Mouse (Mus musculus): ENCODE measurements around the gene Plcb2. TPM values are rescaled to one million over a fixed set of nuclear protein-coding genes. Genes with fewer than 3 reads are reported as not detected.

Plcb2 gene
- total RNA-seq, 2 experiments from 2014 or later: 0.11 to 0.43 TPM

- TF ChIP-seq CTCF (IDR thresholded peaks at IDR 0.05): no peak
- no peak overlapping the region for H3K27ac ChIP-seq
- intact Hi-C loops (cut with DNase I): no loop called here
- no peak overlapping the region for H3K4me3 ChIP-seq
- DNase-seq: no peak
Measured at GRCm38 (mm10) chr2:118689875-118690274, 38.4 kb downstream of the Plcb2 start.

GRCm38 (mm10) chr2:118687791-118688190 lies 40.4 kb downstream of the Plcb2 start:
- intact Hi-C loops (cut with DNase I): no loop called here
- H3K27ac ChIP-seq: no peak overlapping the region
- TF ChIP-seq CTCF (IDR thresholded peaks at IDR 0.05): no peak

GRCm38 (mm10) chr2:118686693-118687092 lies 41.5 kb downstream of the Plcb2 start:
- H3K4me3 ChIP-seq: no peak overlapping the region
- no peak for TF ChIP-seq CTCF (IDR thresholded peaks at IDR 0.05)
- intact Hi-C loops (cut with DNase I): no loop called here
- no peak overlapping the region for H3K27ac ChIP-seq
- no peak for DNase-seq

More at GRCm38 (mm10) chr2:118687791-118688190, 40.4 kb downstream of the Plcb2 start:
- DNase-seq: no peak
- H3K4me3 ChIP-seq: no peak overlapping the region

DNA sequence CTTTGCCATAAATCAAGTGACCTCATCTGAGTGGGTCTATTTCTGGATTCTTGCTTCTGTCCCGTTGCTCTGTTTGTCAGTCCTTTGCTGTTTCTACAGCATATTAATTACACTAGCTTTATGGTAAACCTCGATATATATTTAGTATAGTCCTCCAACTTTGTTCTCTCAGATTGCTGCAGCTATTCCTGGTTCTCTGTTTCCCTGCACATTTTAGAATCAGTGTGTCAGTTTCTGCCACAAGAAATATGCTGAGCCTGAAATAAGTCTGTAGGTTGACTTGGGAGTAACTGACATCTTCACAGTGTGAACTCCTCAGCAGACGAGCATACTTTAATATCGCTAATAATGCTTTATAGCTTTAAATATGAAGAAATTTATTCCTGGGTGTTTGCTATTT lies 43.1 kb downstream of the Plcb2 start:
- Histone ChIP-seq H3K4me3 (no peak overlapping the region), H3K27ac (no peak overlapping the region)
- DNase-seq: no peak
- no peak for TF ChIP-seq CTCF (IDR thresholded peaks at IDR 0.05)
- intact Hi-C loops (cut with DNase I): no loop called here

DNA sequence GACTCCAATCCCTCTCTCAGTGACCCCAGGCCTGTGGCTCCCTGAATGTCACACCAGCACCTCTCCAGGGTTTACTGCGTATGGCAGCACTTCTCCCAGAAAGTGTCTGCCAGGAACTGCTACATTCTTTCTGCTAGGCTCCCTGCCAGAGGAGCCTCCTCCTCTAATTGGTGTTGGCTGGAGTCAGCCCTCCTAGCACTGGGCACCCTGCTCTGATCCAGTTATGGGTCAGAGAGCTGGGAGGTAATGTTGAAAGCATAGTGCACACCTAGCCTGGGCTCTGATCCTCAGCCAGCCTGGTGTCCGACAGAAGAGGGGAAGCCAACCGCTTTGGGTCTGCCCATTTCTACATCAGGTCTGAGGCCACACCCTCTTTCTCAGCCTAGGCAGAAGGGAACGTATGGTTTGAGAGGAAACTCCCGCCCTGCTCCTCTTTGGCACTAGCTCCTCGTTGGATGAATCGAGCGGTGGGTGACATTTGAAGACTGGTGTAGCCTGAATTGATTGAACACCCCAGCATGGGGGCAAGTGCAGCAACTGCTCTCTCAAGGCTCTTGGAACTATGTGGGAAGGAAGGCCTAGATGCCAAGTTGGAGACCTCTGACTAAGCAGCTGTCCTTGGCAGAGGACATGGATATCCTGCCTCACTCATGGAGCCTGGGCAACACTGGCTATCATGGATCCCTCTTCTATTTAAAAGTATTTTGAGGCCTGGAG lies 45.5 kb downstream of the Plcb2 start:
- DNase-seq: no peak
- Histone ChIP-seq H3K27ac (peak overlapping the region; percentile 20), H3K4me3 (no peak overlapping the region)
- no peak for TF ChIP-seq CTCF (IDR thresholded peaks at IDR 0.05)
- intact Hi-C loops (cut with DNase I): no loop called here

GRCm38 (mm10) chr2:118680926-118681325 lies 47.3 kb downstream of the Plcb2 start:
- no peak overlapping the region for H3K4me3 ChIP-seq
- DNase-seq: no peak
- TF ChIP-seq CTCF (IDR thresholded peaks at IDR 0.05): no peak
- intact Hi-C loops (cut with DNase I): no loop called here
- no peak overlapping the region for H3K27ac ChIP-seq

DNA sequence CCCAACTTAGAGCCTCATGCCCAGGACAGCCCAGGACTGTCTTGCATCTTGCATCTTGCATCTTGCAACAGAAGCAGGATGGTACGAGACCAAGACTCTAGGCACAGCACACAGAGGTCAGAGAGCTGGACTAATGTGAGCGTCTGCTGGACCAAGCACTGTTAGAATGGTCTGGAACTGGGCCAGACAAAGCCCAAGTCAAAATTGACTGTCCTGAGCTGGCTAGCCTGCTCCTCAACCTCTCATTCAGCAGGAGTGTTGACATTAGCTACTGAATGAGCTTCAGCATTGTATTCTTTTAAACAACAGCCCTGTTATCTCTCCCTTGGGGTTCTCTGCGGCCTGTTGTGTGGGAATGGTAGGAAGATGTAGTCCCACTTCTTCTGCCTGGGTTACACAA lies 48.7 kb downstream of the Plcb2 start:
- intact Hi-C loops (cut with DNase I): no loop called here
- TF ChIP-seq CTCF (IDR thresholded peaks at IDR 0.05): no peak
- no peak overlapping the region for H3K4me3 ChIP-seq

GRCm38 (mm10) chr2:118677817-118678216 lies 50.4 kb downstream of the Plcb2 start:
- Histone ChIP-seq H3K4me3 (peak overlapping the region; percentile 75), H3K27ac (no peak overlapping the region)
- TF ChIP-seq CTCF (IDR thresholded peaks at IDR 0.05): no peak
- no peak for DNase-seq
- intact Hi-C loops (cut with DNase I): no loop called here

More for the DNA sequence above, 48.7 kb downstream of the Plcb2 start:
- no peak overlapping the region for H3K27ac ChIP-seq
- no peak for DNase-seq

GRCm38 (mm10) chr2:118676839-118677741 lies 51.1 kb downstream of the Plcb2 start:
- TF ChIP-seq CTCF (IDR thresholded peaks at IDR 0.05): no peak
- H3K4me3 ChIP-seq: peak overlapping the region; percentile 75
- DNase-seq: peak; percentile 38
- intact Hi-C loops (cut with DNase I): no loop called here
- no peak overlapping the region for H3K27ac ChIP-seq

DNA sequence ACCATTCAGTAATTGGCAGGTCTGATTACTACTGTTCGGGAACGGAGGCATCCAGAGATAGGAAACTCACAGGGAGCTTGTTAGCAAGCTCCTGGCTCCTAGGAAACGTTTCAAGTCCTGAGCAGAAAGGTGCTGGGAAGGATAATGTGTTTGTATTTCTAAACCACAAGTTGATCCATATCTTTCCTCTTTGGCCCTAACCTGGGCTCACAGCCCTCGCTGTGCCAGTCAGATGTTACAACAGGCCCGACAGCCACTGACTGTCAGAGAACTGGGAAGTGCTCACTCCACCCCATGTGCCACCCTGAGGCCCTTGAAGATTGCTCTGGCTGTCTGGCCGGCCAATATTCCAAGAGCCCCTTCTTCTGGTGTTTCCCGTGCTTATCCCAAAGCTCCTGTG lies 53.7 kb downstream of the Plcb2 start:
- intact Hi-C loops (cut with DNase I): no loop called here
- DNase-seq: no peak
- Histone ChIP-seq H3K27ac (no peak overlapping the region), H3K4me3 (no peak overlapping the region)
- no peak for TF ChIP-seq CTCF (IDR thresholded peaks at IDR 0.05)

- DNase-seq: no peak
- no peak overlapping the region for H3K27ac ChIP-seq
- TF ChIP-seq CTCF (IDR thresholded peaks at IDR 0.05): no peak
- no peak overlapping the region for H3K4me3 ChIP-seq
- intact Hi-C loops (cut with DNase I): no loop called here
Measured at GRCm38 (mm10) chr2:118673686-118674465, 54.4 kb downstream of the Plcb2 start.

DNA sequence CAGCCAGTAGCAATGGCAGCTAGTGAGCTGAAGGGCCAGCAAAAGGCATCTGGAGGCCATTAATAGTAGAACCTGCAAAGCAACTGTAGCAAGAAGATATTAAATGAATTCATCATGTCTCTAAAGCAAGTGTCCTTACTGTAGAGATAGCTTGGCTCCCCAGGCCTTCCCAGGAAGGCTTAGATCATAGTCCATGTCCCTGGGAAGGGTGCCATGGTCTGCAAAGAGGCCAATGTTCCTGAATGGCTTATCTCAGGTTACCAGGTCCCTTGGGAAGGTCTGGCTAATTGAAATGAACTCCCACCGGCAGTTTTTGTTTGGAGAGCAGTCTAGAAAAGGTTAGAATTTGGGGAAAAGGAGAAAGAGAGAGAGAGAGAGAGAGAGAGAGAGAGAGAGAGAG lies 56.5 kb downstream of the Plcb2 start:
- H3K4me3 ChIP-seq: no peak overlapping the region
- peak; percentile 43 for DNase-seq
- intact Hi-C loops (cut with DNase I): no loop called here
- no peak overlapping the region for H3K27ac ChIP-seq
- no peak for TF ChIP-seq CTCF (IDR thresholded peaks at IDR 0.05)

DNA sequence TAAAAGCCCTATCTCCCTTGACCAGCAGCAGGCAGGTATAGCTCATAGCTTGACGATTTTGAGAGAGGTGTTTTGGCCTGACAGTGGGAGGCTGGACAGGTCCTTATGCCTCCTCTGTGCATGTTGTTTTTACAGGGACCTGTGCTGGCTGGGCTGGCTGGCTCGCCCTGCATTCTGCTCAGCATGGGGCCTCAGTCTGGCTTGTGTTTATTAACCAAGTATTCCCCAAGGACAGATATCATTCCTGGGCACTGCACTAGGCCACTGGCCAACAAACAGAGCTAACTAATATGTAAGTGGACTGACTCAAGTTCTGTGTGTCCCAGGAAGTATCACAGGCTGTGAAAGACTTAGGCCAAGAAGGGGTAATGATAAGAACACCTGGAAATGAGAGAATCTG lies 58.5 kb downstream of the Plcb2 start:
- intact Hi-C loops (cut with DNase I): no loop called here
- TF ChIP-seq CTCF (IDR thresholded peaks at IDR 0.05): no peak
- Histone ChIP-seq H3K27ac (no peak overlapping the region), H3K4me3 (no peak overlapping the region)
- no peak for DNase-seq

Measured in gastrocnemius, adult 2 months (tissue).